Mouse (Mus musculus): ENCODE measurements around the gene Acta1. TPM values are rescaled to one million over a fixed set of nuclear protein-coding genes. Genes with fewer than 3 reads are reported as not detected.

Acta1 gene
- polyA plus RNA-seq, 1 experiment from 2014 or later: 7.6 TPM

DNA sequence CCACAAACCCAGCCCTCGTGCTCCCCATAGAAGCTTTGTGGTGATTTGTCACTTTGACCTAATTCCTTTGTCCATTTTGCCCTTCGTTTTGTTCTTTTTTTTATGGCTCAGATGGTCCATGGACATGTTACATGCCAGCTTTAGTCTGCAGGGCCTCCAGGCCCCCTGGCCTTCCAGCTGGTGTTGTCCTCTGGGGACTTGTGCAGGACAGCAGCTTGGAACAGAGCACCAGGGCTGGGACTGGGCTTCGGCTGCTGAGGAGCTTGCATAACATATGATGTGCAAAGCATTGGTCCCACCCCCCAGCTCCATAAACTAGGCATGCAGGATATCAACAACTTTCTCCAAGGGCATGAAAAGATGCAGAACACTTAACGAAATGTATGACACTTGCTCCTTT lies 4.8 kb downstream of the Acta1 start:
- Histone ChIP-seq H3K9me3 (ENCODE audit: control insufficient read depth) (no peaks in the 10 kb centered on the region), H3K27ac (ENCODE audit: low read depth, low read length) (no peak overlapping the region), H3K9ac (ENCODE audit: low read depth, low read length) (no peak overlapping the region), H3K36me3 (ENCODE audit: control insufficient read depth, insufficient read depth) (no peaks in the 10 kb centered on the region), H3K4me3 (ENCODE audit: low read depth, low read length) (no peak overlapping the region), H3K4me1 (replicated peaks; ENCODE audit: control insufficient read depth, insufficient read depth, low read length) (no peaks in the 10 kb centered on the region), H3K4me2 (replicated peaks; ENCODE audit: low read depth) (no peak overlapping the region), H3K27me3 (replicated peaks; ENCODE audit: control insufficient read depth, insufficient read depth, low read length) (peaks cover 51% of the 10 kb centered on the region)
- ATAC-seq: no peak
- 68% methylated on average over 4 of the region's 4 CpGs for WGBS
- no peak for TF ChIP-seq CTCF (IDR thresholded peaks at IDR 0.05; ENCODE audit: low read depth)

DNA sequence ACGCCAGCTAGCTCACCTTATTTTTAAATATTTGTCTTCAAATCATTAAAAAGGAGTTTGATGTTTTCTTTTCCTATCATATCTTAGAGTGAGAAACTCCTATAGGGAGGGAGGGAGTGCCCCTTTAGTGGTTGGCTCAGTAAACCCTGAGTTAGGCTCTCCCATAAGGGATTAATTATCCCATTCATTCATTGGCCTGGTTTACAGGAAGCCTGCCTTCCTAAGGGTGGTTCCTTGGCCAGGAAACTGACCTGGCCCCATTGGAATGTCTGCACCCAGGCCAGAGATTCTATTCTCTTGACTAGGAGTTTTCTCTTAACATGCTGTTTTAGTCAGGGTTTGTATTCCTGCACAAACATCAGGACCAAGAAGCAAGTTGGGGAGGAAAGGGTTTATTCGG lies 6.6 kb downstream of the Acta1 start:
- no peak overlapping the region for H3K4me3 ChIP-seq (ENCODE audit: low read depth, low read length)
- no peak overlapping the region for H3K9ac ChIP-seq (ENCODE audit: low read depth, low read length)
- no peaks in the 10 kb centered on the region for H3K9me3 ChIP-seq (ENCODE audit: control insufficient read depth)
- H3K27ac ChIP-seq (ENCODE audit: low read depth, low read length): no peak overlapping the region
- TF ChIP-seq CTCF (IDR thresholded peaks at IDR 0.05; ENCODE audit: low read depth): no peak
- H3K36me3 ChIP-seq (ENCODE audit: control insufficient read depth, insufficient read depth): no peaks in the 10 kb centered on the region
- H3K4me2 ChIP-seq (replicated peaks; ENCODE audit: low read depth): no peak overlapping the region
- peaks cover 33% of the 10 kb centered on the region for H3K27me3 ChIP-seq (replicated peaks; ENCODE audit: control insufficient read depth, insufficient read depth, low read length)
- ATAC-seq: no peak
- 74% methylated on average over 2 of the region's 2 CpGs for WGBS
- H3K4me1 ChIP-seq (replicated peaks; ENCODE audit: control insufficient read depth, insufficient read depth, low read length): no peaks in the 10 kb centered on the region

- Histone ChIP-seq H3K9me3 (ENCODE audit: control insufficient read depth) (no peaks in the 10 kb centered on the region), H3K9ac (ENCODE audit: low read depth, low read length) (no peak overlapping the region), H3K4me3 (ENCODE audit: low read depth, low read length) (no peak overlapping the region), H3K27me3 (replicated peaks; ENCODE audit: control insufficient read depth, insufficient read depth, low read length) (peaks cover 25% of the 10 kb centered on the region), H3K4me2 (replicated peaks; ENCODE audit: low read depth) (no peak overlapping the region), H3K27ac (ENCODE audit: low read depth, low read length) (no peak overlapping the region), H3K36me3 (ENCODE audit: control insufficient read depth, insufficient read depth) (no peaks in the 10 kb centered on the region), H3K4me1 (replicated peaks; ENCODE audit: control insufficient read depth, insufficient read depth, low read length) (no peaks in the 10 kb centered on the region)
- ATAC-seq: no peak
- 93% methylated on average over 4 of the region's 4 CpGs for WGBS
- no peak for TF ChIP-seq CTCF (IDR thresholded peaks at IDR 0.05; ENCODE audit: low read depth)
Observed at GRCm38 (mm10) chr8:123887163-123887562, 7.4 kb downstream of the Acta1 start.

DNA sequence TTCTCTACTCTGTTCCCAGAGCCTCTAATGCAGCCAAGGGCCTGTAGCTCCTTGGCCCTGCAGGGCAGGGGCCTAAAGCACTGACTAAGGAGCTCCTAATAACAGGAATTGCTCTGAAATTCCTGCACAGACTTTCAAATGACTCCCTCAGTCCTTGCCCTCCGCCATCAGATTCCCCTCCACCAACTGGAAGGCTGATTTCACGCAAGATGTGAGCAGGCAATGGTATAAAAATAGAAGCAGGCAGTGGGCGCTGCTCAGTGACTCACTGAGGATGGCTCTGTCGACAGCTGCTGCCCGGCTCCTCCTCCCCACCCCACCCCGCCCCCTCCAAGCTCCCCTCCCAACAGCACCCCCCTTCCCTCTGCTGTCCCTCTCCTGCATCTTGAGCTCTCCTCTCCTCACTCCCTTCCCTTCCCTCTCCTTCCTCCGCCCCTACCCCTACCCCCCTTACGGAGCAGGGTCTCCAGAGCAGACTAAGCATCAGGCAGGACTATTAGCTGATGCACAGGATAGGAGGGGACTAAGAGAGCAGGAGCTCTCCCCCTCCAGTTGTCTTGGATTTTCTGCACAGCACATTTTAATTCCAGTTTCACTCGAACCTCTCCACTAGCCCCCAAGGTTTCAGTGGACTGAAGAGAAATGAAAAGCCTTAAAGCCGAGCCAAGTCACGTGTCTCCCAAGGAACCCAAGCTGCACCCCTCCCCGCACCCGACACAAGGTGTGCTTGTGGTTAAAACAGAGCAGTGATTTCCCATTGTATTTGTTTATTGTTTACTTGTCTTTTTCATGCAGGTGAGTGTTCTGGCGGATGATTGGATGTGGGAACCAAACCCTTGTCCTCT lies 9.6 kb downstream of the Acta1 start:
- Histone ChIP-seq H3K4me2 (replicated peaks; ENCODE audit: low read depth) (no peak overlapping the region), H3K9ac (ENCODE audit: low read depth, low read length) (no peak overlapping the region), H3K27ac (ENCODE audit: low read depth, low read length) (no peak overlapping the region), H3K9me3 (ENCODE audit: control insufficient read depth) (no peaks in the 10 kb centered on the region), H3K4me3 (ENCODE audit: low read depth, low read length) (no peak overlapping the region), H3K4me1 (replicated peaks; ENCODE audit: control insufficient read depth, insufficient read depth, low read length) (no peaks in the 10 kb centered on the region), H3K27me3 (replicated peaks; ENCODE audit: control insufficient read depth, insufficient read depth, low read length) (peaks cover 3% of the 10 kb centered on the region; the same call in 1 of the 2 replicates), H3K36me3 (ENCODE audit: control insufficient read depth, insufficient read depth) (no peaks in the 10 kb centered on the region)
- no peak for TF ChIP-seq CTCF (IDR thresholded peaks at IDR 0.05; ENCODE audit: low read depth)
- ATAC-seq: no peak
- WGBS: 6% methylated on average over 13 of the region's 14 CpGs

DNA sequence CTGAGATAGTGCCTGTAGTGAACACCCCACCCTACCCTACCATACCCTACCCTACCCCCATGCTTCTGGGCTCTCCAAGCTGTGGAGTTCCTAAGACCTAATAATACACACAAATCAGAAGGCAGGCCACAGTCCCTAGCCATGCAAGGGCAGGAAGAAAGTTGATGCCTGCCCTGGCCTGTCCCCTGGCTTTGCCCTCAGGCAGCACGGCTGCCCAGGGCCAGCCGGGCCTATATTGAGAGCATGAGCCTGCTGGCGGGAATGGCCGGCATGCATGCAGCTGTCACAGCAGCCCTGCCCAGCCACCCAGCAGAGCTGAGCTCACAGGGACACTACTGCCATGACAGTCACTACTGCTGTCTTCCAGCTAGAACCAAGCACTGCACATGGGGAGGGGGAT lies 11.5 kb downstream of the Acta1 start:
- no peak overlapping the region for H3K4me2 ChIP-seq (replicated peaks; ENCODE audit: low read depth)
- no peak overlapping the region for H3K4me3 ChIP-seq (ENCODE audit: low read depth, low read length)
- no peak for ATAC-seq
- no peaks in the 10 kb centered on the region for H3K36me3 ChIP-seq (ENCODE audit: control insufficient read depth, insufficient read depth)
- no peak overlapping the region for H3K9ac ChIP-seq (ENCODE audit: low read depth, low read length)
- H3K9me3 ChIP-seq (ENCODE audit: control insufficient read depth): no peaks in the 10 kb centered on the region
- no peaks in the 10 kb centered on the region; the same call in 1 of the 2 replicates for H3K4me1 ChIP-seq (replicated peaks; ENCODE audit: control insufficient read depth, insufficient read depth, low read length)
- TF ChIP-seq CTCF (IDR thresholded peaks at IDR 0.05; ENCODE audit: low read depth): no peak
- H3K27ac ChIP-seq (ENCODE audit: low read depth, low read length): no peak overlapping the region
- whole genome bisulfite sequencing: 76% methylated on average over 4 of the region's 4 CpGs
- H3K27me3 ChIP-seq (replicated peaks; ENCODE audit: control insufficient read depth, insufficient read depth, low read length): no peaks in the 10 kb centered on the region

GRCm38 (mm10) chr8:123882412-123882811 lies 12.1 kb downstream of the Acta1 start:
- Histone ChIP-seq H3K36me3 (ENCODE audit: control insufficient read depth, insufficient read depth) (no peaks in the 10 kb centered on the region), H3K9ac (ENCODE audit: low read depth, low read length) (no peak overlapping the region), H3K27ac (ENCODE audit: low read depth, low read length) (no peak overlapping the region), H3K4me2 (replicated peaks; ENCODE audit: low read depth) (no peak overlapping the region), H3K9me3 (ENCODE audit: control insufficient read depth) (no peaks in the 10 kb centered on the region), H3K4me3 (ENCODE audit: low read depth, low read length) (no peak overlapping the region), H3K27me3 (replicated peaks; ENCODE audit: control insufficient read depth, insufficient read depth, low read length) (no peaks in the 10 kb centered on the region), H3K4me1 (replicated peaks; ENCODE audit: control insufficient read depth, insufficient read depth, low read length) (no peaks in the 10 kb centered on the region; the same call in 1 of the 2 replicates)
- ATAC-seq: no peak
- no peak for TF ChIP-seq CTCF (IDR thresholded peaks at IDR 0.05; ENCODE audit: low read depth)
- whole genome bisulfite sequencing: 78% methylated on average over 2 of the region's 2 CpGs
